Mouse (Mus musculus): ENCODE measurements around the gene Sac3d1.

The Sac3d1 gene

GRCm38 (mm10) chr19:6068951-6069350 is 49.5 kb downstream of the Sac3d1 start:
- DNase-seq: no peak

- peak; percentile 99 for DNase-seq
Measured at GRCm38 (mm10) chr19:6067724-6068415, 50.6 kb downstream of the Sac3d1 start, which contains the start of gene Tm7sf2. Gene Tm7sf2 (minus strand): TSS chr19:6068373.

GRCm38 (mm10) chr19:6067011-6067723 is 51.3 kb downstream of the Sac3d1 start:
- DNase-seq: peak; percentile 96

- no peak for DNase-seq
Measured at GRCm38 (mm10) chr19:6066571-6066970, 51.9 kb downstream of the Sac3d1 start.
